Mouse (Mus musculus): ENCODE results near the gene Slc13a1. TPM values are rescaled to one million over a fixed set of nuclear protein-coding genes. Genes with fewer than 3 reads are reported as not detected.

The Slc13a1 gene
- polyA plus RNA-seq, 1 experiment = not detected

DNA sequence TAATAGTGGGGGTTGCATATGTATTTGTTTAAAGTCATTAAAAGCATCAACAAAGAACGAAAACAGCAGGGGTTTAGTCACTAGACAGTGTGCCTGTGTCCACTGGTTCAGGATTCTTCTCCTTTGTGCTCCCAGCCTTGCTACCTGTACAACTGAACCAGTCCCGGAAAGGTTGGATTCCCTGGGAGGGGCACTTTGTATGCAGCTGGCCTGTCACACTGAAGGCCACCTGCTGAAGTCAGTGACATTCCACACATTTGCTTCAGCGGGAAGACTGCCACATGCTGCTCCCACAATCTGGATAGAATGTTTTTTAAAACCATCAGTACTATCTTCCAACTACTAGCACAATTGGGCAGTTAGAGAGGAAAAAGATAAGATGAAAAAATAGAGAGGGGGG is 61.7 kb downstream of the Slc13a1 start:
- Histone ChIP-seq H3ac (ENCODE audit: control insufficient read depth, insufficient read length, low read depth) (no peak overlapping the region), H3K79me2 (ENCODE audit: control insufficient read depth, insufficient read depth) (no peaks in the 10 kb centered on the region), H3K79me3 (ENCODE audit: low read depth) (no peaks in the 10 kb centered on the region), H3K27me3 (ENCODE audit: control insufficient read depth, insufficient read depth, insufficient read length) (no peaks in the 10 kb centered on the region), H3K36me3 (ENCODE audit: control insufficient read depth, insufficient read depth) (no peaks in the 10 kb centered on the region), H3K4me3 (ENCODE audit: insufficient read depth, poor library complexity, severe bottlenecking) (no peak overlapping the region)
- TF ChIP-seq USF1 (IDR thresholded peaks at IDR 0.05; ENCODE audit: low read depth) (no peak), MYOD1 (IDR thresholded peaks at IDR 0.05; ENCODE audit: control insufficient read depth, insufficient read length, low read depth) (no peak), MYOG (IDR thresholded peaks at IDR 0.05; ENCODE audit: control insufficient read depth, extremely low read depth, insufficient read length) (no peak), MAX (IDR thresholded peaks at IDR 0.05) (no peak), CTCF (IDR thresholded peaks at IDR 0.05; ENCODE audit: control insufficient read depth, insufficient read depth, insufficient read length) (no peak), FOSL1 (IDR thresholded peaks at IDR 0.05; ENCODE audit: insufficient read depth, low read length, poor library complexity, severe bottlenecking) (no peak), CEBPB (IDR thresholded peaks at IDR 0.05; ENCODE audit: low read depth) (no peak)

DNA sequence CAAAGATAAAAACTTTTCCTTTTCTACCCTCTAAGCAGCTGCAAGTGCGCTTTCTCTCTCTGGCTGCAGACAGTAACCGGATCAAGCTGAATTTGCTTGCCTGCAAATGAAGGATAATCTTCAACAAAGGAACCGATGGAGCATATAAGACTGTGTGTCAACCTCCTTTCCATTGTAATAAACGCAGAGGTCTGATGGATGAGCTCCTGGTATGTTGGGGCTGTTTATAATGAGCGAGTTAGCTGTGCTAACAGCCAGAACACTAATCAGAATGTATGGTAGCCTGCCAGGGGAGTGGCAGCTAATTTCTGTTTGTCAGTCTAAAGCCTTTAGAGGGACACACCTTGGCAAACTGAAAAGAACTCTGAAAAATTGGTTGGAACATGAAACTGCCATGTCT is 62.2 kb downstream of the Slc13a1 start:
- Histone ChIP-seq H3K36me3 (ENCODE audit: control insufficient read depth, insufficient read depth) (no peaks in the 10 kb centered on the region), H3K79me2 (ENCODE audit: control insufficient read depth, insufficient read depth) (no peaks in the 10 kb centered on the region), H3ac (ENCODE audit: control insufficient read depth, insufficient read length, low read depth) (no peak overlapping the region), H3K79me3 (ENCODE audit: low read depth) (no peaks in the 10 kb centered on the region), H3K4me3 (ENCODE audit: insufficient read depth, poor library complexity, severe bottlenecking) (no peak overlapping the region), H3K27me3 (ENCODE audit: control insufficient read depth, insufficient read depth, insufficient read length) (no peaks in the 10 kb centered on the region)
- no peak for TF ChIP-seq USF1 (IDR thresholded peaks at IDR 0.05; ENCODE audit: low read depth)
- TF ChIP-seq MAX (IDR thresholded peaks at IDR 0.05) = no peak
- no peak for TF ChIP-seq MYOD1 (IDR thresholded peaks at IDR 0.05; ENCODE audit: control insufficient read depth, insufficient read length, low read depth)
- TF ChIP-seq FOSL1 (IDR thresholded peaks at IDR 0.05; ENCODE audit: insufficient read depth, low read length, poor library complexity, severe bottlenecking) = no peak
- TF ChIP-seq CEBPB (IDR thresholded peaks at IDR 0.05; ENCODE audit: low read depth) = no peak
- no peak for TF ChIP-seq CTCF (IDR thresholded peaks at IDR 0.05; ENCODE audit: control insufficient read depth, insufficient read depth, insufficient read length)
- no peak for TF ChIP-seq MYOG (IDR thresholded peaks at IDR 0.05; ENCODE audit: control insufficient read depth, extremely low read depth, insufficient read length)

DNA sequence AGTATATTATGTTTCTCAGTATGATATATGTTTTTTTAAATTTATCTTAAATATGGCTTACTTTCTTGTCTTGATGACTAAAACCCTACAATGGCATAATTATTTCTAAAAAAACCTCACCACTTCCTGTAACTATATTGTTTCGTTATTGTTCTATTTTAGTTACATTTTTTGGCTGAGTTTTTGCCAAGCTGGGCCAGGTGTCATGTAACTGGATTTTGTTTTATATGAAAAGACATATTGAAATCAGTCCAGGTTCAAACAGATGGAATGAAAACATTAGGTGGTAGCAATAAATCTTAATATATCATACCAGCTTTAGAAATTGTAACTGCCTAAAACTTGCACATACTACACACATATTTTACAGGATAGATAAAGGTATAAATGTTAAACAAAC is 66.6 kb downstream of the Slc13a1 start:
- Histone ChIP-seq H3K79me3 (ENCODE audit: low read depth) (no peaks in the 10 kb centered on the region), H3K4me3 (ENCODE audit: insufficient read depth, poor library complexity, severe bottlenecking) (no peak overlapping the region), H3K79me2 (ENCODE audit: control insufficient read depth, insufficient read depth) (no peaks in the 10 kb centered on the region), H3K36me3 (ENCODE audit: control insufficient read depth, insufficient read depth) (no peaks in the 10 kb centered on the region), H3ac (ENCODE audit: control insufficient read depth, insufficient read length, low read depth) (no peak overlapping the region), H3K27me3 (ENCODE audit: control insufficient read depth, insufficient read depth, insufficient read length) (no peaks in the 10 kb centered on the region)
- no peak for TF ChIP-seq MYOD1 (IDR thresholded peaks at IDR 0.05; ENCODE audit: control insufficient read depth, insufficient read length, low read depth)
- TF ChIP-seq FOSL1 (IDR thresholded peaks at IDR 0.05; ENCODE audit: insufficient read depth, low read length, poor library complexity, severe bottlenecking) = no peak
- no peak for TF ChIP-seq USF1 (IDR thresholded peaks at IDR 0.05; ENCODE audit: low read depth)
- TF ChIP-seq CTCF (IDR thresholded peaks at IDR 0.05; ENCODE audit: control insufficient read depth, insufficient read depth, insufficient read length) = no peak
- TF ChIP-seq MYOG (IDR thresholded peaks at IDR 0.05; ENCODE audit: control insufficient read depth, extremely low read depth, insufficient read length) = no peak
- no peak for TF ChIP-seq MAX (IDR thresholded peaks at IDR 0.05)
- no peak for TF ChIP-seq CEBPB (IDR thresholded peaks at IDR 0.05; ENCODE audit: low read depth)

DNA sequence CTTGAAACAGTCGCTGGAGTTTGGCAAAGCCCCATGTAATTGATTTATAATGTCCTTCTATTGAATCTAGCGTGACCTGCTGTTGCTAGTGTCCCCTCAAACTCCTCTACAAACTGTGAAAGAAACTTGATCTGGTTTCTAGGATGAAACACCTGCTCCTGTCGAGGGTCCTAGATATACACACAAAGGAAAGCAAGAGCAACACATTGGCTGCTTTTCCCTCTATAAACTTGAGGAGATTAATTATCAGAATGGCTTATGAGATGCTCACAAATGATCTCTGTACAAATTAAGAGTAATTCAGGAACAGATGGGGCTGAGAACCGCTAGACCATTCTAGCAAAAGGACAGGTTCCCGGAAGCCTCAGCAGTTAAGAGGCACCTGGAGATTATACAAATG is 67.2 kb downstream of the Slc13a1 start:
- TF ChIP-seq MYOG (IDR thresholded peaks at IDR 0.05; ENCODE audit: control insufficient read depth, extremely low read depth, insufficient read length) (no peak), CEBPB (IDR thresholded peaks at IDR 0.05; ENCODE audit: low read depth) (no peak), MAX (IDR thresholded peaks at IDR 0.05) (no peak), CTCF (IDR thresholded peaks at IDR 0.05; ENCODE audit: control insufficient read depth, insufficient read depth, insufficient read length) (no peak), FOSL1 (IDR thresholded peaks at IDR 0.05; ENCODE audit: insufficient read depth, low read length, poor library complexity, severe bottlenecking) (no peak), MYOD1 (IDR thresholded peaks at IDR 0.05; ENCODE audit: control insufficient read depth, insufficient read length, low read depth) (no peak), USF1 (IDR thresholded peaks at IDR 0.05; ENCODE audit: low read depth) (no peak)
- H3K36me3 ChIP-seq (ENCODE audit: control insufficient read depth, insufficient read depth) = no peaks in the 10 kb centered on the region
- no peaks in the 10 kb centered on the region for H3K27me3 ChIP-seq (ENCODE audit: control insufficient read depth, insufficient read depth, insufficient read length)
- H3ac ChIP-seq (ENCODE audit: control insufficient read depth, insufficient read length, low read depth) = no peak overlapping the region
- no peak overlapping the region for H3K4me3 ChIP-seq (ENCODE audit: insufficient read depth, poor library complexity, severe bottlenecking)
- no peaks in the 10 kb centered on the region for H3K79me2 ChIP-seq (ENCODE audit: control insufficient read depth, insufficient read depth)
- no peaks in the 10 kb centered on the region for H3K79me3 ChIP-seq (ENCODE audit: low read depth)

DNA sequence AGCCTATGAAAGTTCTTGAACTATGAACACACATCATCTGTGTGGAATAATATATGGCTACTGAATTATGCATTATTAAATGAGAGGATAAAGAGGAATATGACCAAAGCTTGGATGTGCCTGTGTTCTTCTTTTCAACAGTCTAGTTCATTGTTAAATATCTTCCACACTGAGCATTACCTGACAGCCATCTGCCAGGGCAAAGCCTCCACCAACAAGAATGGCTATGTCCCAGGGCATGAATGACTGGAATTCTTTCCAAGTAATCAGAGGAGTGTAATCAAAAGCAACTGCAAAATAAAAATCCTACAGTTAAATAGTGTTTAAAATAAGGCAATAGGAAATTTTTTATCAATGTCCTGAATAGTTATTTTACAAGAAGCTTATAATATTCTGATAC is 70.5 kb downstream of the Slc13a1 start:
- no peak overlapping the region for H3ac ChIP-seq (ENCODE audit: control insufficient read depth, insufficient read length, low read depth)
- no peaks in the 10 kb centered on the region for H3K36me3 ChIP-seq (ENCODE audit: control insufficient read depth, insufficient read depth)
- H3K79me3 ChIP-seq (ENCODE audit: low read depth) = no peaks in the 10 kb centered on the region
- no peak for TF ChIP-seq MYOD1 (IDR thresholded peaks at IDR 0.05; ENCODE audit: control insufficient read depth, insufficient read length, low read depth)
- TF ChIP-seq MYOG (IDR thresholded peaks at IDR 0.05; ENCODE audit: control insufficient read depth, extremely low read depth, insufficient read length) = no peak
- TF ChIP-seq MAX (IDR thresholded peaks at IDR 0.05) = no peak
- TF ChIP-seq CTCF (IDR thresholded peaks at IDR 0.05; ENCODE audit: control insufficient read depth, insufficient read depth, insufficient read length) = no peak
- TF ChIP-seq FOSL1 (IDR thresholded peaks at IDR 0.05; ENCODE audit: insufficient read depth, low read length, poor library complexity, severe bottlenecking) = no peak
- no peak for TF ChIP-seq CEBPB (IDR thresholded peaks at IDR 0.05; ENCODE audit: low read depth)
- no peak for TF ChIP-seq USF1 (IDR thresholded peaks at IDR 0.05; ENCODE audit: low read depth)
- H3K79me2 ChIP-seq (ENCODE audit: control insufficient read depth, insufficient read depth) = no peaks in the 10 kb centered on the region
- no peaks in the 10 kb centered on the region for H3K27me3 ChIP-seq (ENCODE audit: control insufficient read depth, insufficient read depth, insufficient read length)
- no peak overlapping the region for H3K4me3 ChIP-seq (ENCODE audit: insufficient read depth, poor library complexity, severe bottlenecking)

DNA sequence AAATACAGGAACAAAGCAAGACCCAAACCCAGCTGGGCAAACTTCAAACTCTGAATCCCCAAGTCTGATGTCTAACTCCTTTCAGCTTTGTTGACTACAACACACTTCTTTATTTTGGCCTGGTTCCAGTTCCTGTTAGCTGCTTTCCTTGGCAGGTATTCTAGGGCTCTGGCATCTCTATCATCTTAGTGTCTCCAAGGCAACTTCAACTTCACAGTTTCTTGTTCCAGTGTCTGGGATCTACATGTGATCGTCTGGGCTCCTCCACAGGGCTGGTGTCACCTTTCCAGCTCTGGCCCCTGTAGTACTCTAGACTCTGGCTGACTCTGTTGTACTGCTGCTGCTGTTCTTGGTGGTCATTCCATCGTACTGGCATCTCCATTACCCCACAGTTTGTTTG is 91.8 kb downstream of the Slc13a1 start:
- no peaks in the 10 kb centered on the region for H3K79me2 ChIP-seq (ENCODE audit: control insufficient read depth, insufficient read depth)
- TF ChIP-seq CEBPB (IDR thresholded peaks at IDR 0.05; ENCODE audit: low read depth) (no peak), MAX (IDR thresholded peaks at IDR 0.05) (no peak), CTCF (IDR thresholded peaks at IDR 0.05; ENCODE audit: control insufficient read depth, insufficient read depth, insufficient read length) (no peak), MYOD1 (IDR thresholded peaks at IDR 0.05; ENCODE audit: control insufficient read depth, insufficient read length, low read depth) (no peak), FOSL1 (IDR thresholded peaks at IDR 0.05; ENCODE audit: insufficient read depth, low read length, poor library complexity, severe bottlenecking) (no peak), USF1 (IDR thresholded peaks at IDR 0.05; ENCODE audit: low read depth) (no peak), MYOG (IDR thresholded peaks at IDR 0.05; ENCODE audit: control insufficient read depth, extremely low read depth, insufficient read length) (no peak)
- no peak overlapping the region for H3ac ChIP-seq (ENCODE audit: control insufficient read depth, insufficient read length, low read depth)
- H3K79me3 ChIP-seq (ENCODE audit: low read depth) = no peaks in the 10 kb centered on the region
- H3K36me3 ChIP-seq (ENCODE audit: control insufficient read depth, insufficient read depth) = no peaks in the 10 kb centered on the region
- no peaks in the 10 kb centered on the region for H3K27me3 ChIP-seq (ENCODE audit: control insufficient read depth, insufficient read depth, insufficient read length)
- H3K4me3 ChIP-seq (ENCODE audit: insufficient read depth, poor library complexity, severe bottlenecking) = no peak overlapping the region
